Mouse (Mus musculus): ENCODE data around the gene B9d2. TPM values are rescaled to one million over a fixed set of nuclear protein-coding genes. Genes with fewer than 3 reads are reported as not detected.

Gene B9d2
- polyA plus RNA-seq, 1 experiment from 2014 or later: 38.1 TPM

GRCm38 (mm10) chr7:25727800-25728199 lies 47.2 kb downstream of the B9d2 start:
- 96% methylated on average over 5 of the region's 5 CpGs for WGBS
- no peaks in the 10 kb centered on the region for H3K9me3 ChIP-seq
- H3K36me3 ChIP-seq (replicated peaks): peaks cover 99% of the 10 kb centered on the region
- no peak for DNase-seq (ENCODE audit: extremely low spot score, low spot score)
- no peaks in the 10 kb centered on the region for H3K27me3 ChIP-seq (ENCODE audit: poor library complexity, severe bottlenecking)
- no peaks in the 10 kb centered on the region for H3K4me1 ChIP-seq
- H3K4me3 ChIP-seq: no peak overlapping the region
- H3K27ac ChIP-seq: no peak overlapping the region

- no peak for DNase-seq (ENCODE audit: extremely low spot score, low spot score)
- Histone ChIP-seq H3K9me3 (no peaks in the 10 kb centered on the region), H3K27ac (no peak overlapping the region), H3K4me3 (no peak overlapping the region), H3K27me3 (ENCODE audit: poor library complexity, severe bottlenecking) (no peaks in the 10 kb centered on the region), H3K4me1 (no peaks in the 10 kb centered on the region), H3K36me3 (replicated peaks) (peaks cover 99% of the 10 kb centered on the region)
- 73% methylated on average over 2 of the region's 2 CpGs for WGBS
Measured at GRCm38 (mm10) chr7:25729396-25729795, 48.8 kb downstream of the B9d2 start.

DNA sequence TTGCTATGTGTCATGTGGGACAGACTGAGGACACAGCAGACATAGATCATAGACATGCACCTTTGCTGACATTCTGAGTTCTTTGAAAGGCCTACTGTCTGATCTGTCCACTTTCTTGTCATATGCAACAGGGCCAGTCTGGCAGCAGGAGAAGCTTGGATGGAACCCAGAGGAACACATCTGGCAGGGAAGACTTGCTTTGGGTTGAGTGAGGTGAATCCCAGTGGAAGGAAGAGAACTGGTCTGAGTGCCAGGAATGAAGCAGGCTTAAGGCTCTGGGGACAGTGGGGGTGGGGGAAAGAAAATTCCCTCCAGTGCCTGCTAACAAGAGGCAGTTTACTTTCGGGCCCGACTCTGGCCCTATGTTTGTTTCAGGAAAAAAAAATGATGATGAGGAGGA lies 49.3 kb downstream of the B9d2 start:
- peaks cover 99% of the 10 kb centered on the region for H3K36me3 ChIP-seq (replicated peaks)
- H3K9me3 ChIP-seq: no peaks in the 10 kb centered on the region
- H3K4me3 ChIP-seq: no peak overlapping the region
- no peaks in the 10 kb centered on the region for H3K4me1 ChIP-seq
- DNase-seq (ENCODE audit: extremely low spot score, low spot score): no peak
- WGBS: 95% methylated on average over 2 of the region's 2 CpGs
- H3K27me3 ChIP-seq (ENCODE audit: poor library complexity, severe bottlenecking): no peaks in the 10 kb centered on the region
- no peak overlapping the region for H3K27ac ChIP-seq

DNA sequence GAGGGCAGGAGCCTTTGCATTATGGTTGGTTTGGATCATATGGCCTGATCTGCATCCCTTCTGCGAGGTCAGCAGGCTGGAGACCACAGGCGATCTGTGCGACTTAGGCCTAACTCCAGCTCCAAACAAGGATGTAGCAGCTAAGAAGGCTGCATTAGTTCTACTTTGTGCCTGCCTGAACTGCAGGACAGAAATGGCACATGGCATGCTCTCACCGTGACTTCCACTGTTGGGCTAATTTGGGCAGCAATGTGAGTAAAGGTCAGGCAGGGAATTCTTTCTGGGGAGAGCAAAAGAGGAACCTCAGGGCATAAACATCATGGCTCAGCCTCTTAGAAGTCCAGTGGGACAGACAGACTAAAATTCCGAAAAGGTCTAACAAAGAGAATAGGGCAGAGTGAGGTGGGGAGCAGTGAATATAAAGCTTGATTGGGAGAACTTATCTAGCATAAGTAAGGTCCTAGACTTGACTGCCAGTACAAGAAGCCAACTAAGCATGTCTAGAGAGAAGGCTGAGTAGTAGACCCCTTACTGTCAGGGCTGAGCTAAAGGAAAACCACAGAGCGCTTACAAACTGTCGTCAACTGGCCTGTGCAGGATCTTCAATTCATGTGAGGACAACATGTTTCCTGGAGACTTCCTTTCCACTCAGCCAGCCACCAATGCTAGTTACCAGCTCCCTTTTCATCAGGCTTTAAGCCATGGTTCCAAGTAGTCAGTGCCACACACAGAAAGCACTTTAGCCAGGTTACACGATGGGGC lies 50.9 kb downstream of the B9d2 start:
- H3K27me3 ChIP-seq (ENCODE audit: poor library complexity, severe bottlenecking): no peaks in the 10 kb centered on the region
- no peak for DNase-seq (ENCODE audit: extremely low spot score, low spot score)
- H3K4me3 ChIP-seq: no peak overlapping the region
- no peaks in the 10 kb centered on the region for H3K4me1 ChIP-seq
- no peak overlapping the region for H3K27ac ChIP-seq
- peaks cover 99% of the 10 kb centered on the region for H3K36me3 ChIP-seq (replicated peaks)
- H3K9me3 ChIP-seq: no peaks in the 10 kb centered on the region
- 93% methylated on average over 8 of the region's 8 CpGs for WGBS

GRCm38 (mm10) chr7:25734991-25735390 lies 54.4 kb downstream of the B9d2 start:
- DNase-seq (ENCODE audit: extremely low spot score, low spot score): no peak
- Histone ChIP-seq H3K27me3 (ENCODE audit: poor library complexity, severe bottlenecking) (no peaks in the 10 kb centered on the region), H3K27ac (no peak overlapping the region), H3K4me1 (no peaks in the 10 kb centered on the region), H3K36me3 (replicated peaks) (peaks cover 100% of the 10 kb centered on the region), H3K4me3 (no peak overlapping the region), H3K9me3 (no peaks in the 10 kb centered on the region)
- WGBS: 84% methylated on average over 4 of the region's 4 CpGs

Other genes with a start within 250 kb of the B9d2 start
- gene Ceacam1, start 203.2 kb upstream of the B9d2 start, polyA plus RNA-seq (2016; fragmentation: Nextera tagmentation; extraction: Ambion mirVana): 0.81 and 0.91 TPM in 2 replicates
- not detected in 2 replicates for gene Ceacam2, start 140.9 kb upstream of the B9d2 start, polyA plus RNA-seq (2016; fragmentation: Nextera tagmentation; extraction: Ambion mirVana)
- gene Erich4, start 64.9 kb upstream of the B9d2 start, polyA plus RNA-seq (2016; fragmentation: Nextera tagmentation; extraction: Ambion mirVana): not detected in 2 replicates
- gene Dmac2, start 61.4 kb upstream of the B9d2 start, polyA plus RNA-seq (2016; fragmentation: Nextera tagmentation; extraction: Ambion mirVana): 26.9 and 27.0 TPM in 2 replicates
- 0.79 and 1.1 TPM in 2 replicates for gene B3gnt8, start 54.1 kb upstream of the B9d2 start, polyA plus RNA-seq (2016; fragmentation: Nextera tagmentation; extraction: Ambion mirVana)
- gene Bckdha, start 21.8 kb upstream of the B9d2 start, polyA plus RNA-seq (2016; fragmentation: Nextera tagmentation; extraction: Ambion mirVana): 42.5 and 44.0 TPM in 2 replicates
- gene Exosc5, start 21.6 kb upstream of the B9d2 start, polyA plus RNA-seq (2016; fragmentation: Nextera tagmentation; extraction: Ambion mirVana): 81.0 and 82.1 TPM in 2 replicates
- gene Tmem91, start 5.6 kb upstream of the B9d2 start, polyA plus RNA-seq (2016; fragmentation: Nextera tagmentation; extraction: Ambion mirVana): 2.2 and 3.2 TPM in 2 replicates
- gene Tgfb1, start 6.2 kb downstream of the B9d2 start, polyA plus RNA-seq (2016; fragmentation: Nextera tagmentation; extraction: Ambion mirVana): 0.89 and 1.2 TPM in 2 replicates
- gene Ccdc97, start 38.3 kb downstream of the B9d2 start, polyA plus RNA-seq (2016; fragmentation: Nextera tagmentation; extraction: Ambion mirVana): 28.7 and 29.6 TPM in 2 replicates
- 59.2 and 60.5 TPM in 2 replicates for gene Hnrnpul1, start 74.0 kb downstream of the B9d2 start, polyA plus RNA-seq (2016; fragmentation: Nextera tagmentation; extraction: Ambion mirVana)
- 19.3 and 19.5 TPM in 2 replicates for gene Axl, start 107.9 kb downstream of the B9d2 start, polyA plus RNA-seq (2016; fragmentation: Nextera tagmentation; extraction: Ambion mirVana)
- 0.17 and 0.28 TPM in 2 replicates for gene Cyp2s1, start 136.1 kb downstream of the B9d2 start, polyA plus RNA-seq (2016; fragmentation: Nextera tagmentation; extraction: Ambion mirVana)
- gene Cyp2b10, start 216.8 kb downstream of the B9d2 start, polyA plus RNA-seq (2016; fragmentation: Nextera tagmentation; extraction: Ambion mirVana): not detected in 2 replicates

All from forebrain, embryonic 10.5 days (tissue).